Mouse (Mus musculus) heart, postnatal 4 days (tissue): ENCODE data around the gene Auts2. TPM values are rescaled to one million over a fixed set of nuclear protein-coding genes. Genes with fewer than 3 reads are reported as not detected.

Experiments used
- DNase-seq: peaks from one replicate; pipeline ENCODE4 v3.0.0; 2021
- total RNA-seq, 2 experiments: library from RNA; stranded (reverse); gene quantifications; 2 replicates each; pipeline ENCODE4 v1.2.3; 2021

The Auts2 gene
- total RNA-seq, 2 experiments from 2014 or later = 49.0 to 51.4 TPM

DNA sequence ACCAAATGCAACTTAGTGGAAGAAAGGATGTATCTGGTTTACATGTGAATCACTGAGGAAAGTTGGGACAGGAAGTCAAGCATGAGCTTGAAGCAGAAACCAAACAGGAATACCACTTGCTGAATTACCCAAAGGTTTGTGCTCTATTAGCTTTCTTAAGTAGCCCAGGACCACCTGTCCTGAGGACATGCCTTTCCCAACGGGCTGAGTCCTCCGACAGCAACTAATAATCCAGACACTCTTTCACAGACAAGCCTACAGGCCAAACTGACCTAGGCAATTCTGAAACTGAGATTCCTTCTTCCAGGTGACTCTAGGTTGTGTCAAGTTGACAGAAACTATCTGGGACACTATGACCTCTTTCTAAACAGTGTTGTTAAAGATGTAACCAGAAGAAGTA is 44.2 kb downstream of the Auts2 start:
- DNase-seq = no peak

GRCm38 (mm10) chr5:132498045-132498444 is 45.1 kb downstream of the Auts2 start:
- DNase-seq = no peak

DNA sequence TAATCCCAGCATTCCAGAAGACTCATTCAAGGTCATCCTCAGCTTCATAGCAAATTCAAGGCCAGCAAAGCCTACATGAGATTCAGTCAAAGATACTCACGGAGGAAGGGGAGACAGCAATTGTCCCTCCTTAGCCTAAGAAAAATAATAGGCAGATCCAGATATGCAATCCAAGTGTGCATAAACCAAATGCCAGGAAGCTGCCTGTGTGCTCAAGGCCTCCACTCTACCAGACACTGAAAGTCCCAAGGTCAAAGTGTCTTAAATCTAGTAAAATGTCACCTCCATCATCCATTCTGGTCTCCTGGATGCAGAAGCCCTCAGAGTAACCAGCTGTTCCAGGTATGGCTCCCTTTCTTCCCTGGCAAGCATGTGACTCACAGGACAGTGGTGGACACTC is 50.4 kb downstream of the Auts2 start:
- DNase-seq = no peak

DNA sequence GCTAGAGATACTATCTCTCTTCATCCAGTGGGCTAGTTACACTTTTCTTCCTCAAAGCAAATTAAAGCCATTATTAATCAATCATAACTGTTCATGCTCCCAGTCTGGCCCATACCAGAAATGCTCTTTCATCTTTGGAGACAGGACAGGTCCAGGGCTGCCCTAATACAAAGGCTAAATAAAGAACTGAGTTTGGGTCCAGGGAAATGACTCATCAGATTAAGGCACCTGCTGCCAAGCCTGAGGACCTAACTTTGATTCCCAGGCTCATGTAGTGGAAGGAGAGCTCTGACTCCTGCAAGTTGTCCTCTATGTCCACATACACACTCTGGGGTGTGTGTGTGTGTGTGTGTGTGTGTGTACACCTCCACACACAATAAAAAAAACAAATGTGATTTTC is 51.1 kb downstream of the Auts2 start:
- peak; percentile 21 for DNase-seq

DNA sequence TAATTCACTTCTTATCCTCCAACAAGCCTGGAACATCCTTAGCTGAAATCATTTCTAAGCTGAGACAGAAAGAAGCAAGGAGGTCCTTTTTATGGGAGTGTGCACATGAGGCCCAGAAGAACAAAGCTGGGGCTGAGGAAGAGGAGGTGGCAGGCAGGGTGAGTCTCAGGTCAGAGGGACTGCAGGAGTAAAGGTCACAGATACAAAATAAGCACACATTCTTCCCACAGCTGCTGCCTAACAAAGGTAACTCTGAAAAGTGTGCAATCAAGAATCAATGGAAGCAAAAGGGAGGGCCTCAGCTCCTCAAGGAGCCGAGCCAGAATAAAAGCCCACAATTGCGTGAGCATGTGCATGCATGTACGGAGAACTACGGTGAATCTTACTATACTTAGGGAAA is 51.6 kb downstream of the Auts2 start:
- no peak for DNase-seq

- DNase-seq = no peak
Observed at GRCm38 (mm10) chr5:132490326-132490725, 52.8 kb downstream of the Auts2 start.

GRCm38 (mm10) chr5:132489736-132490313 is 53.3 kb downstream of the Auts2 start:
- DNase-seq = no peak

DNA sequence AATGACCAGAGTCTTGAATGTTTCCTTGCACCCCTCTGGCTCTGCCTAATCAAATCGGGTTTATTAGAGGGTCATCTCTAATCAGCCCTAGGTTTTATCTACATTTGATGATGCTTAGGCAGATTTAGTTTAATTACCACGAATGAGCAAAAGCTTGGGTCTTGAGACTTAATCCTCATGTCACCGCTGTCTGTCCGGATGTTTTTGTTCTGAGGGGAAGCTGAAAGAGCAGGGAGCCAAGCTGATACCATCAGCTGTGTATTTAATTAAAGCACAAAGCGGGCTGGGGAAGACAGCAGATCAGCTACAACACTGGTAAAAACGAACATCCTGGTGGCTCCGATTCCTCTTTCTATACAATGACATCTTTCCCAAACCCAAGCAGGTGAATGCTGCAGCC is 56.3 kb downstream of the Auts2 start:
- no peak for DNase-seq

DNA sequence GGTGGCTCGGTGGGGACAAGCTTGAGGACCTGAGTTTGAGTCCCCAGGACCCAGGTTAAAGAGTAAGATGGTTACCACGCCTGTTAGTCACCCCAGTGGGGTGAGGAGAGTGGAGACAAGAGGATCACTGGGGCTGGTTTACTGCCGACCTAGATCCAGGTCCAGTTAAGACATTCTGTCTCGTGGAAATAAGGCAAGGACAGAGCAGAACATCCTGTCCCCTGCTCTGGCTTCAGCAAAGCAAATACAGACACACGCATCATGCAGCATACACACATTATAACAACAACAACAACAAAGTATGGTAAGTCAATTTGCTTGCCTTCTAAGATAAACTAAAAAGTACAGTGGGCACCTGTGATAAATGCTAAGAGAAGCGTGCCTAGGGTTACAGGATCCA is 57.1 kb downstream of the Auts2 start:
- no peak for DNase-seq

DNA sequence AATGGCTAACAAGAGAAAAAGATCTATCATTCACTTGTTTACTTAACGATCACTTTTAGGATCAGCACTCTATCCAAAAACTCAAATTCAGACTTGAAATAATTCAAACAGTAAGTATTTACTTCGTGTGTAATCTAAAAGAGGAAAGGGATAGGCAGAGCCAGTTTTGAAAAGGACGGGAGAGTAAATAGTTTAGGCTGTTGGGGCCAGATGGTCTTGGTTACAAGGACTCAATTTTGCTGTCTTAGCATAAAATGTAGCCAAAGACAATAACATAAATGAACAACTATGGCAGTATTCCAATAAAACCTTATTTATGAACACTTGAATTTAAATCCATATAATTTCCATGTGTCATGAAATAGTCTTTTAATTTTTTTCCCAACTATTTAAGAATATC is 57.7 kb downstream of the Auts2 start:
- no peak for DNase-seq

DNA sequence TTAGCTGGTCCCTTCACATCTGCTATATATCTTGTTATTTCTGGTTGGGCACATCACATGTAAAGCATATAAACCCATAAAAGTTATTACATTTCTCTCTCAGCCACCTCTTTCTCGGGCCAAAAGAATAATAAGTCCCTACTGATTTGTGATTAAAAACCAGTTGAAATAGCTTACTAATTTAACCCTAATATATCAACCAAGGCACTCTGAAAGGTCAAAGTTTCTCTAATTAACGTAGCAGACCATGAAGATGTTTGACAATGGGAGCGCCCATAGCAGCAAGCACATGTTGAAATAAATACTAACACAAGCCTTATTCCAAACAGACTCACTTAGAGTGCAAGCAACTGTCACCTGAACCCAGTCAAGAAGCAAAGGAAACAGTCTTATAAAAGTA is 61.7 kb downstream of the Auts2 start:
- DNase-seq = no peak

DNA sequence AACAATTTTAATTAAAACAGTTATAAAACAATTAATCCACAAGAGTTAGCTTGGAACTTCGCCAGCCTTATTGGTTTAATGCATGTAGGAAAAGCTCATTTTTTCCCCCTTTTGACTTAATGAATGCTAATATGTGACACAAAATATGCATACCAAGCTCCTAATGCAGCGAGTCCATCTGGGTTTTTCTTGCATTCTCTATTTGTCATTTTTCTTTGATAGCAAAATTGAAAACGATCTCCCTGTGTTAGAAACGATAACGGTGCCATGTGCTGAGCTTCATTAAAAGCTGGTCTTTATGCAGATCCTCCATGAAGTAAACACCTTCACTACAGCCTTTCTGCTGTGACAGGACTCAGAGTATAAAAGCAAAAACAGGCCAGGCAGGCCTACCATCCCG is 62.7 kb downstream of the Auts2 start:
- DNase-seq = no peak

DNA sequence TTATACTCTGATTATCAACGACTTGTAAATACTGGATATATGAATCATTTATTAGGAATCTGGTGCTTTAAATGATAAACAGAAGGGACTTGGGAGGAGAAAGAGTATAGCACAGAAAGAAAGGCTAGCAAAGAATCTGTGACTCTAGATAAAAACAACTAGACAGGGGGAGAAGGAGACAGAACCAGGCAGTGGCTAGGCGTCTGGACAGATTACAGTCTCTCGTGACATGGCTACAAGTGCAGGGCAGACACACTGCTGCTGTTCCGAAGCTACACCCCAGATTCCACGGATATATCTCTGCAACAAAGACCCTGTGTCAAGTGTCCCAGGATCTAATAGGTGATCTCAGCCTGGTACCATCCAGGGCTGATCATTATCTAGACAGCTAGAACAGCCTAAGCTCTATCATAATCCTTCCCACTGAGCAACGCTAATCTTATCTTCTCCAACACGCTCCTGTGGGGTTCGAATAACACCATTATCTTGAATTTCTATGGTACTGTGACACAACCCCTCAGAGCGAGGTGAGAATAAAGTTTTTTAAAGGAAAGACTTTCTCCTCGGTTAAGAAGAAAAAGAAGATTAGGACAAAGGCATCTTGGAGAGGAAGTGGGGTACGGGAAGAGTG is 63.8 kb downstream of the Auts2 start:
- DNase-seq = no peak

DNA sequence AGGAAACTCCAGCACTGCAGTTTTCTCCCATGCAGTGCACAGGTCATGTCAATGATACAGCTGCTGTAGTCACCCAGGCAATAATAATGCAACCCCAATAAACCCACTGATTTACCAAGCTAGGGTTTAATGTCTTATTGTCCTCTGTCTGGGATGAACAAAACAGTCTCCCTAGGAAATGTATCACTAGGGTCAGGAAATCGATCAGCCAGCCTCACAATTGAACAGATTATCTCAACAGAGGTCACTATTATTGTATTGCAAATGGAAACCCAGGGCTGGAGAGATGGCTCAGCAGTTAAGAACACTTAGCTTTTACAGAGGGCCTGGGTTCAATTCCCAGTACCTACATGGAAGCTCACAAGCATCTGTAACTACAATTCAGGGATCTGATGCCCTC is 65.6 kb downstream of the Auts2 start:
- DNase-seq = no peak

GRCm38 (mm10) chr5:132472905-132473321 is 70.2 kb downstream of the Auts2 start:
- DNase-seq = peak; percentile 27

- peak; percentile 26 for DNase-seq
Observed at GRCm38 (mm10) chr5:132472184-132472829, 70.8 kb downstream of the Auts2 start.

GRCm38 (mm10) chr5:132467364-132467743 is 75.8 kb downstream of the Auts2 start:
- DNase-seq = no peak

DNA sequence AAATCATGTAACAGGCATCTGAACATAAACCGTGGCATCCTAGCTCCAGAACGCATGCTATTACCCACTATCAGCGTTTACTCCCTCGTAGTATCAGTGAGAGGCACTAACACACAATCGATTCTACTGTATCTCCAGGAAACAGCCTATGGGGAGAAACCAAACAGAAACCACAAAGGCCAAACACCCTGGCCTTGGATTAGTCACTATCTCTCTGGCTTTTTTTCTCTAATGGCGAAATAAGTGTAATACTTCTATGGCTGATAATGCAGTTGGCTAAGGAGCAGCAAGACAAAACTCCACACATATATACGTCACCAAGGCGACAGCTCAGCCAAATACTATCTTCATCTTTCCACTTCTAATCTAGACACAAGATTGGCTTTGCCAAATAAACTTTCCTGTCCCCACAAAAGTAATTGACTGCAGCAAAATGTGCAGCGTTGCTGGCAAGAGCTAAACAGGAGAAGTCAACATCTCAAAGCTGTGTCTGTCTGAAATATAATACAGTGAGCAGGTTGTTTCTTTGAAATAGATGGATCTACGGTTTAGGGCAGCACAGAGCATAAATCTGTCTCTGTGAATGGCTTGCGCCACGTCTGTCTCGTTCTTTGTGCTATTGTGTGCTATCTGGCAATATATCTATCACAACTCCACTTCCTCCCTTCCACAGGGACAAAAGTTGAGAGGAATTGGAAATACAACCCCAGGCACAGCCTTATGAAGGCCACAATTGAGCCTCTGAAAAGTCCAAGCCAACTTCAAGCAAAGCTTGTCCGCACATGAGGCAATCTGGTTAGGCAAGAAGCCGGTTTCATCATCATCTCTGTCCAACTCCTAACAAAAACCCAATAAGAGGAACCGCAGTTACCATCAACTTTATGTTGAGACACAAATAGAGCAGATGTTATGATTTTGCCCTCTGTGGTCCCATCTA is 76.4 kb downstream of the Auts2 start:
- DNase-seq = no peak

- DNase-seq = no peak
Observed at GRCm38 (mm10) chr5:132462560-132462959, 80.6 kb downstream of the Auts2 start.

- no peak for DNase-seq
Observed at GRCm38 (mm10) chr5:132458498-132458897, 84.6 kb downstream of the Auts2 start.

DNA sequence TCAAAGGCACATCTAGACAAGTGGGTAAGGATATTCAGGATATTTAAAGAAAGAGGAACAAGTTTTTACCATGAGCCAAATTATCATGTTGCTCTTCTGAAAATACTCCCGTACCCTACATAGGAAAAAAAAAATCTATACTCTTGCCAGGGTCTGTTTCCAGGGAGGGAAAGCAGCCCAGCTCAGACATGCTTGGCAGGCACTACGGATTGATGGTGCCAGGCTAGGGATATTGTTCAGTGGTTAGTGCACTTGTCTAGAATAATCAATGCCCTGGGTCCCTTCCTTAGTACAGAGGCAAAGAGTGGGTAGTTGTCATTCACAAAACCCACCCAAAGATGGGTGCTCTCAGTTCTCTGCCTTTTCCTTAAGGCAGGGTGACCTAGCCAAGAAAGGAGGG is 90.8 kb downstream of the Auts2 start:
- no peak for DNase-seq

DNA sequence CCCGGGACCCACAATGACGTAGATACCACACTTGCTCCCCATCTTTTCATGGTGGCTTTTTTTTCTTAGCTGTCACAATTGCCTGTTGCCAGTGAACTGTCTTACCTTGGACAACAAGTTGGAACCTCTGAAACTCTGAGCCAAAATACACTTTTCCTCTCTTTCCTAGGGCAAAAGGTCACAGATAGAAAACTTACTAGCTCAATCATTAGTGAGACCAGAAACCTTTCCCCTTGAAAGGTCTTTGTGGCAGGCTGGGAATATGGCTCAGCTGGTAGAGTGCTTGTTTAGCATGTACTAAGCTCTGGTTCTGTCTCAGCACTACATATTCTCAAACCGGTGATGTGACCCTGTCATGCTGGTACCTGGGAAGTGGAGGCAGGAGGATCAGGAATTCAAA is 93.1 kb downstream of the Auts2 start:
- DNase-seq = no peak

GRCm38 (mm10) chr5:132448401-132449066 is 94.6 kb downstream of the Auts2 start:
- DNase-seq = no peak
